Mouse (Mus musculus) cortical plate, adult 2 months (tissue): Measurements from ENCODE around the gene Ak5.

Experiments used
- CTCF ChIP-seq: fragments of 200-500 bp; IDR thresholded peaks from 2 replicates; pipeline ENCODE4 v1.5.1; 2011; ENCODE audit warnings: mild to moderate bottlenecking, control low read depth, low read length; ENCODE audit not compliant: insufficient read depth; ENCODE audit errors: extremely low read depth
- POLR2A ChIP-seq: fragments of 200-500 bp; IDR thresholded peaks from 2 replicates; pipeline ENCODE4 v1.6.1; 2011; ENCODE audit warnings: mild to moderate bottlenecking, low read length, control low read depth; ENCODE audit not compliant: insufficient read depth; ENCODE audit errors: extremely low read depth

DNA sequence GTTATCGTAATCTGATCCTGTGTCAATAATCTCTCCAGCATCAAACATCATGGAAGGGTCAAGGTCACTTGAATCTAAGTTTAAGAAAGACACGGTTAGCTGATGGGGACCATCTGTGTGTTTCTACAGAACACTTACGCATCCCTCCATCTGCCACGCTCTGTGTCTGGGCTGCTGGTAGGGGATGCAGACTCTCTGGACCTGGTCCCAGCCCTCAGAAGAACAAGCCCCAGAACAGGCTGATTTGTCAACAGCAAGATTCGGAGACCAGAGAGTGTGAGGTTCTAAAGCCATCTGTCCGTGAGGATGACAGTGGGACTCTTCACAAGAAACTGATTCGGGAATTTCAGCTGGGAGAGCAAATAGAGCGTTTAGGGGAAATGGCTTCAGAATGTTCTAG is 141.4 kb downstream of the Ak5 start:
- TF ChIP-seq POLR2A (no peak), CTCF (no peak)
